24 mouse cellular contexts compared by ENCODE assay signal in the genomic region with DNA sequence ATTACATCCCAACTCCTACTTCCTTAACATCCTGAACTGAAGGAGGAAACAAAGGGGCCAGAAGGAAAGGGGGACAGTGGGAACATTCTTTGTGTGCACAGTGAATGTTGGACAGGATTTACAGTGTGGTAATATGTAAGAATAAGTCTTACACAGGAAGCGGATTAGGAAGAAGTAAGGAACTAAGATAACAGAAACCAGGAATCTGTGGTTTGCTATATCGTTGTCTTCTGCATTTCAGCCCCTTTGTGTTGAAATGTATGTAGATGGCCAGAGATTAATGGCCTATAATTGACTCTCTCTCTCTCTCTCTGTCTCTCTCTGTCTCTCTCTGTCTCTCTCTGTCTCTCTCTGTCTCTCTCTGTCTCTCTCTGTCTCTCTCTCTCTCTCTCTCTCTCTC. TPM values are rescaled to one million over a fixed set of nuclear protein-coding genes. Genes with fewer than 3 reads are reported as not detected.
"Had no signal": no experiment of that assay in that cellular context is flagged by ENCODE, and none has a peak within 500 bp of the region (broad histone marks: within the 10 kb centered on the region; RNA-seq: fewer than 3 reads in every experiment).

No protein-coding gene starts in this region.

- H3K4me3 ChIP-seq: lung, embryonic 15.5 days; megakaryocyte, embryonic 14.5 days; midbrain, embryonic 13.5 days; midbrain, embryonic 15.5 days; neural tube, embryonic 12.5 days; stomach, embryonic 15.5 days had no signal

- H3K9ac ChIP-seq: liver, postnatal 0 days; lung, embryonic 15.5 days; midbrain, embryonic 13.5 days; midbrain, embryonic 15.5 days; neural tube, embryonic 12.5 days; stomach, embryonic 15.5 days had no signal

- H3K9me3 ChIP-seq: lung, embryonic 15.5 days; megakaryocyte, embryonic 14.5 days; midbrain, embryonic 13.5 days; midbrain, embryonic 15.5 days; neural tube, embryonic 12.5 days; stomach, embryonic 15.5 days had no signal

- ATAC-seq: liver, postnatal 0 days; lung, postnatal 0 days; midbrain, embryonic 13.5 days; midbrain, embryonic 15.5 days had no signal

- H3K27ac ChIP-seq: lung, embryonic 15.5 days; macrophage; midbrain, embryonic 13.5 days; midbrain, embryonic 15.5 days; neural tube, embryonic 12.5 days; stomach, embryonic 15.5 days; stomach, postnatal 0 days had no signal

- H3K27me3 ChIP-seq: lung, embryonic 15.5 days; midbrain, embryonic 15.5 days; neural tube, embryonic 12.5 days; stomach, embryonic 15.5 days had no signal

- H3K4me1 ChIP-seq: lung, embryonic 15.5 days; midbrain, embryonic 13.5 days; midbrain, embryonic 15.5 days; neural tube, embryonic 12.5 days; stomach, embryonic 15.5 days had no signal

- DNase-seq: liver, postnatal 0 days; lung, adult 2 months; lung, postnatal 14 days; lung, postnatal 36 days; right cerebral cortex, postnatal 14 days; thymus, adult 2 months; thymus, postnatal 14 days; thymus, postnatal 36 days had no signal

- H3K4me2 ChIP-seq: lung, embryonic 15.5 days; midbrain, embryonic 11.5 days; midbrain, embryonic 13.5 days; midbrain, embryonic 15.5 days; neural tube, embryonic 12.5 days; stomach, embryonic 15.5 days had no signal

- H3K36me3 ChIP-seq: lung, embryonic 15.5 days; midbrain, embryonic 13.5 days; midbrain, embryonic 15.5 days; neural tube, embryonic 12.5 days; stomach, embryonic 15.5 days had no signal

RNA-seq across cellular contexts. Expression of a gene that starts 15.7 kb away (rescaled TPM):
- total RNA-seq: monocyte, adult 5-6 weeks; neutrophil, adult 5-6 weeks had no signal
- polyA plus RNA-seq: liver, postnatal 0 days; lung, adult 2 months; lung, embryonic 15.5 days; macrophage; spleen, adult 2 months; stomach, embryonic 15.5 days; testis, adult 2 months; thymus, adult 2 months had no signal

RNA-seq across cellular contexts. Expression of a gene that starts 39.2 kb away (rescaled TPM):
- total RNA-seq: midbrain, postnatal 0 days; monocyte, adult 5-6 weeks; neutrophil, adult 5-6 weeks had no signal
- polyA plus RNA-seq: liver, postnatal 0 days; macrophage; midbrain, postnatal 0 days; neural tube, embryonic 14.5 days; testis, adult 2 months had no signal
